Mouse (Mus musculus) frontal cortex, adult 2 months (tissue): ENCODE data around the gene Arnt. TPM values are rescaled to one million over a fixed set of nuclear protein-coding genes. Genes with fewer than 3 reads are reported as not detected.
A peak's percentile ranks its signal among the peaks of the same experiment; 100 is the strongest.

Source experiments
- DNase-seq, 2 experiments: peaks; one replicate each; pipeline ENCODE4 v3.0.0; 2022; ENCODE audit warnings: low spot score in 1 of 2; ENCODE audit errors: extremely low spot score in 1 of 2
- polyA plus RNA-seq: library from polyadenylated mRNA; depleted of rRNA; stranded (reverse); fragments of >200 nt; gene quantifications from 2 replicates; pipeline ENCODE4 v1.2.3, GENCODE M21; 2012

The Arnt gene
- polyA plus RNA-seq, 1 experiment = 48.2 TPM

DNA sequence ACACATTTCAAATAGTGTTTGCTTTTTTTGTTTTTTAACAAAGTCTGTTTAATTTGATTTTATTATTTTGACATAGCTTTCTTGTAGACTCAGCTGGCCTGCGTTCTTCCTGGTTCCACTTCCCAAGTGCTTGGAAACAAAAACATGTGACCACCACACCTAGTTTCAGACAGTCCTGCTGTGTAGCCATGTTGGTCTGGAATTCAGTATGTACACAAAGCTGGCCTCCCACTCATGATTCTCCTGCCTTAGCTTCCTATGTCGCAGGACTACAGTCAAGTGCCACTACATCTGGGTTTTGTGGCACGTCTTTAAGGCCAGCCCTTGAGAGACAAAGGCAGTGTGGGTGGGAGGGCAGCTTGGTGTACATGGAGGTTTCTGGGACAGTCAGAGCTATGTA, 16.7 kb downstream of the Arnt start:
- no peak for DNase-seq

GRCm38 (mm10) chr3:95456367-95456766, 22.2 kb downstream of the Arnt start:
- no peak for DNase-seq

GRCm38 (mm10) chr3:95457758-95458157, 23.6 kb downstream of the Arnt start:
- no peak for DNase-seq

- DNase-seq = no peak
Observed at GRCm38 (mm10) chr3:95459381-95459780, 25.2 kb downstream of the Arnt start.

- DNase-seq = no peak
Observed at GRCm38 (mm10) chr3:95463852-95464251, 29.7 kb downstream of the Arnt start.

DNA sequence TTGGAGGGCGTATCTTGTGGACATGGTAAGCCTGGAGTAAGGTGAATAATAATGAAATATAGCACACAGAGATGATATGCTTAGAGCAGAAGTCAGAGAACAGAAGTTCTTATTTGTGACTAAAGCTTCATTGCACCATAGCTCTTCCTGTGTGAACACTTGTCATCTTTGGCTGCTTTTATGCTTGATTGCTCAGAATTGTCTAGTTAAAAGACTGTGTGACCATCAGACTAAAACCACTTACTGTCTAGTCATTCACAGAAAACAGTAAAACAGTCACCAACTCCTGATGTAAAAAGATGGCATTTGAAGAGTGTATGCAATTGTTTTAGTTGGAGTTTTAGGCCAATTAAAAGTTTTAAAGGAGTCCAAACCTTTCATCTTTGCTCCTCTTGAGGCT, 44.8 kb downstream of the Arnt start:
- DNase-seq = no peak

DNA sequence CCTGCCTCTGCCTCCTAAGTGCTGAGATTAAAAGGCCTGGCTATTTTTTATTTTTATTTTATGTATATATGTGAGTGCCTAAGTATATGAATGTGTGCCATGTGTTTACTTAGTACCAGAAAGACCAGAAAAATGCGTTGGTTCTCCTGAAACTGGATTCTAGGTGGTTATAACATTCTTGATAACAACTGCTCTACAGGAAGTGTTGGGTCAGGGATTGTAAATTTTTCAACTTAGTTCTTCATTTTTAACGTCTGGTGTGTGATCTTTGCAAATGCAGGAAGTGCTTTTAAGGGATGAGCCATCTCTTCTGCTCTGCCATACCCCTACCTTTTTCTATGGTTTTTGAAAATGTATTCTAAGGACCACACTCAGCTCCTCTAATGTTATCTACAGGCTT, 52.2 kb downstream of the Arnt start:
- no peak for DNase-seq

GRCm38 (mm10) chr3:95488679-95489078, 54.5 kb downstream of the Arnt start:
- DNase-seq = no peak

DNA sequence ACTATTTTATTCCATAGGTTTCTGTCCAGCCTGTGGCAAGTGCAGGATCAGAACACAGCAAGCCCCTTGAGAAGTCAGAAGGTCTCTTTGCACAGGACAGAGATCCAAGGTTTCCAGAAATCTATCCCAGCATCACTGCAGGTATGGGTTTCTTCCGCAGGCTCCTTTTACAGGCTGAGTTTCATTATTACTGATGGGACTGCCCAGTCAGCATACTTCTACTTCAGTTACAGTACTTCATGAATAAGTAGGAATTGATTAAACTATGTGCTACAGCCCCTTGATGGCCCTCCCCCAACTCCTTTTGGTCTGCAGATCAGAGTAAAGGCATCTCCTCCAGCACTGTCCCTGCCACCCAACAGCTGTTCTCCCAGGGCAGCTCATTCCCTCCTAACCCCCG, 56.0 kb downstream of the Arnt start:
- DNase-seq = no peak

DNA sequence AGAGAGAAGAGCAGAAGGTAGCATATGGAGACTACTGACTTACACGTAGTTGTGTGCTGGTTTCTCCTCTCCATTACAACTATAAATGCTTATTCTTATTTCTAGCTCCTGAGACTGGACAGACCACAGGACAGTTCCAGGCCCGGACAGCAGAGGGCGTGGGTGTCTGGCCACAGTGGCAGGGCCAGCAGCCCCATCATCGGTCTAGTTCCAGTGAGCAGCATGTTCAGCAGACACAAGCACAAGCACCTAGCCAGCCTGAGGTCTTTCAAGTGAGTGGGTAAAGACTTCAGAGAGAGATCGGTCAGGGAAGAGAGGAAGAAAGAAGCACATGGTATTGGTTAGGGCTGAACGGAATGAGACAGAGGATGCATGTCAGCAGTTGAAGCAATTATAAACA, 60.2 kb downstream of the Arnt start:
- DNase-seq = peak in 1 of 2 experiments; percentile 65

DNA sequence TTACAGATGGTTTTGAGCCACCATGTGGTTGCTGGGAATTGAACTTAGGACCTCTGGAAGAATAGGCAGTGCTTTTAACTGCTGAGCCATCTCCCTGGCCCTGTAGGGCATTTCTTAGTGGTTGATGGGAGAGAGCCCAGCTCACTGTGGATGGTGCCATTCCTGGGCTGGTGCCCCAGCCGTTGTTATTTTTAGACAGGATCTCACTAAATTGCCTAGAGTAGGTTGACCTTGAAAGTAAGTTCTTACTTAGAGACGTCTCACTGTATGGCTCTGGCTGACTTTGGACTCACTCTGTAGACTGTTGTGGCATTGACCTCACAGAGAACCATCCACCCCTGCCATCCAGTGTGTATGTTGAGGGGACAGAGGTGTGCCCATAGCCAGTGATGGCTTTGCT, 64.0 kb downstream of the Arnt start:
- DNase-seq = no peak

DNA sequence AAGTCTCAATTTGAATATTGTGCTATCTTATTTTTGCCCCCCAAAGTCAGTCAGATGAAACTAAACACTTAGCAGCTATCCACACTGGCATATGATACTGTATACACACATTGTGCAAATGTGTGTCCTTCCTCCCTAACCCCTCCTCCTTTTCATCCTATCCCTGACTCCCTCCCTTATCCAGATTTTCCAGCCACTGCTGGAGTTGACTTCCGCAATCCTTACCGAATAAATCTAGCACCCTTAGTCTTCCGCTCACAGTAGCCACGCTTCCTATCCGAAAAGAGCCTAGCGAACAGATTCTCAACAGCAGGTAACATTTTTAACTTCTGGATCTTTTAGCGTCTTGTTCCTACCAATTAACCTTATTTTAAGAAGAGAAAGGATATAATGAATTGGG, 64.8 kb downstream of the Arnt start, which contains the start of gene Ctsk:
TSS of gene Ctsk (plus strand) at position 233 of the 400 bp plus-strand sequence.
- DNase-seq = no peak

DNA sequence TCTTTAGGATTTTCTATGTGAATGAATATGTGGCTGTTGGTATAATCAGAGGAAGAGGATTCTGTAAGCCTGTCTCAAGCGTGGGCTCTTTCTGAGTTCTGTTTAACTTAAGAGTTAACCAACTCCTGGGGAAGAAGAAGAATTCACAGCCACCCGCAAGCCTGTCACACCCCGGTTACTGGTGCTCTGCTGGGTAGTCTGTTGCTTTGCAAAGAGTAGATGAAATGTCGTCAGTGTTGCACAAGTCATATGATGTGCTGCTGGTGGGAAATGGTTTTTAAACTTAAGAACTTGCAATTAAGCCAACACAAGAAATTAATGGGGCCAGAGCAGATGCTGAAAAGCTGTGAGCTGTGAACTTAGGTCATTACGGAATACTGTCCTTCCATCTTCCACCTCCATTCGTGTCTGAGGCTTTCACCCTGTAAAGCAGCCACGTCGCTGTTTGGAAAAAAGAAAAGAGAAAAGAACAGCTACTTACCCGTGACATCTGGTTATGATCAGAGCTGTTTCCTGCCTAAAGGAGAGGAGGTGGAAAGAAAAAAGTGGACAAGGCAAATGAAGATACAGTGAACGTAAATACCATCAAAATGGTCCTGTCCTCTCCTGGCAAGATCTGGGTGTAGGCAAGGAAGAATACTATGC, 65.4 kb downstream of the Arnt start:
- DNase-seq = peak; percentile 41 to 65

GRCm38 (mm10) chr3:95502312-95502711, 68.1 kb downstream of the Arnt start:
- DNase-seq = no peak

DNA sequence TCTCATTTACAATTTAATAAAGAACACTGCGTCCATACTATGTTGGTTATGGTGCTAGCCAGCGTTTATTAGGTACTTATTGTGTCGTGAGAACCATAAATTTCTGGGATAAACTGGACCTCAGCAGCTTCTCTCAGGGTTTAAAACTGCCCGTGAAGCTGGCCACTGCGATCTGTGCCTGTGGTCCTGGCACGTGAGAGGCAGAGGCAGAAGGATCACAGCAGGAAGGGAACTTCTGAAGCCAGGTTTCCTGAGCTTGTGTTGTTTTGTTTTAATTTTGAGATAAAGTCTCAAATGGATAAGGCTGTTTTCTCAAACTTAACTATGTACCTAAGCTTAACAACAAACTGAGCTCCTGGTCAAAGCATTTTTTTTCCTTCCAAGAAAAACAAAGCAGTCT, 75.2 kb downstream of the Arnt start:
- DNase-seq = no peak

DNA sequence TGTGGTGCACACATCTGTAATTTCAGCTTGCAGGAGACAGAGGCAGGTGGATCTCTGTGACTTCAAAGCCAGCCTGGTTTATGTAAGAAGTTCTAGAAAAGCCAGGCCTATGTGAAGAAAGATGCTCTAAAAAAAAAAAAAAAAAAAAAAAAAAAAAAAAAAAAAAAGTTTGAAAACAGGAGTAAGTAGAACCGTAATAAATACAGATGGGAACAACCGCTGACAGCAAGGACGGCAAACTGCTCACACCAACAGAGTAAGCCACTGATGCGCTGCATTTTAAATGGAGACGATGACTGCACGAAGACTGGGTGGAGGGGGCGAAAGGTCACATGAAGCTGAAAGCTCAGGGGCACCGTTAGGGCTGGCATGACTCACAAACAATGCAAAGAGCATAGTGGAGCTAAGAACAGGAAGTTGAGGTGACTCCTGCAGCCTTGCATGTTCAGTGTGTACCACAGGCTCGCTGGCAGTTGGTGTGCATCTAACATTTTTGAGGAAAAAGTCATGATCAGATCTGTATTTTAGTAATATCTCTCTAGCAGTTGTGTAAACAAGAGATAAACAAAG, 77.5 kb downstream of the Arnt start:
- DNase-seq = no peak

- no peak for DNase-seq
Observed at GRCm38 (mm10) chr3:95516614-95517041, 82.4 kb downstream of the Arnt start.

GRCm38 (mm10) chr3:95517493-95517898, 83.3 kb downstream of the Arnt start:
- peak; percentile 50 to 88 for DNase-seq

- peak in 1 of 2 experiments; percentile 10 for DNase-seq
Observed at GRCm38 (mm10) chr3:95518891-95519290, 84.7 kb downstream of the Arnt start.

GRCm38 (mm10) chr3:95519315-95519714, 85.1 kb downstream of the Arnt start:
- DNase-seq = no peak

DNA sequence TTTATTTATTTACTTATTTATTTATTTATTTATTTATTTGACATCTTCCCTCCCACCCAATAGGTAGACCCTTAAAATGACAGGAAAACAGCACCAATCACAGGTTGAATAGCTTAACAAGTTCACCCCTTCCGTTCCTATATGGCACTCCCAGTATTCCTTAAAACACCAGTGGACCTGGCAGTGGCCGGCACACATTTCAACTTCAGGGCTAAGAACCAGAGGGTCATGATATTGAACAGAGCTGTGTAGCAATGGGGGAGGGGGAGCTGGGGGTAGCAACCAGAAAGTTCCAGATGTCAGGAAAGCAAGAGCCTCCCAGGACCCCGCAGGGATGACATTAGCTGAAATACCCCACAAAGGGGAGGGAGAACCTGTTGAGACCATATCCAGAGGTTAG, 85.9 kb downstream of the Arnt start:
- no peak for DNase-seq

DNA sequence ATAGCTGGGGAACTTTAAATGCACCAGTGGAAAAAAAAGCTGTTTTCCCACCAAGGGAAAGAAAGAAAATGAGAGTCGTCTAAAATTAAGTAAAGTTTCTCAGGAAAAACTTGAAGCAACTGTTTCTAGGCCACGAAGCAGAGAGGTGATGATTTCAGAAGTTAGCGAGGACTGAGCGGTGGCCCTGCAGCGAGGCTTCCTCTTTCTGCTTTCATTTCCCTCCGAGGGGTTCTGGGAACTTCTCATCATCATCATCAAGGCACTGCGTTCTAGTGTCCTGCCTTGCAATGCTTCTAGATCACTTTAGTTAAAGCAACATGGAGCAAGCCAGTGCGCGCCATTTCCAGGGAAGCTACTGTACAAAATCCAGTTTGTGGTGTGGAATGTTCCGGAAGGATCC, 87.0 kb downstream of the Arnt start:
- DNase-seq = peak in 1 of 2 experiments; percentile 3

- no peak for DNase-seq
Observed at GRCm38 (mm10) chr3:95523662-95524061, 89.5 kb downstream of the Arnt start.
